Mouse (Mus musculus): ENCODE measurements at regions not wholly inside any gene's neighbourhood (a gene's known extent, or its start where the extent isn't known, plus 50 kb on each side); places are given as distances from the start of the nearest gene placed in this dataset.

GRCm38 (mm10) chr5:64462411-64462810, 306.3 kb downstream of the Tbc1d1 start:
- no peak for DNase-seq (ENCODE audit: inconsistent ontology term)

- DNase-seq (ENCODE audit: inconsistent ontology term): no peak
These were observed 307.5 kb downstream of the Tbc1d1 start for GRCm38 (mm10) chr5:64463570-64463969.

DNA sequence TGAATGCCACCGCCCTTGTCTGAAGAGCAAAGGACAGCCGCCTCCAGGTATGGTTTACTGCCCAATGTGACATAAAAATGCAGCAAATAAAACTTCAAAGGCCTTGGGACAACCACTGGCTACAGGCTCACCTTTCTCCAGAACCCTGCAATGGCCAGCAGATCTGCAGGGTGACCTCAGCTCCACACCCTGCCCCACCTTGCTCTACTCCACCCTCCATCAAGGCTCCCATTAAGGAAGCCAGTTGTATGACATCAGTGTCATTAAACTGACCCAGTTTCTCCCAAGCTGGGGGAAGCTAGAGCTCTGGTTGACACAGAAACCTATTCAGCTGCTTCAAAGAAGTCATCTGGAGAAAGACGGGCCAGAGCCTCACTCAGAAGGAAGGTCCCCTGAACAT, 310.2 kb downstream of the Tbc1d1 start:
- DNase-seq (ENCODE audit: inconsistent ontology term): no peak

DNA sequence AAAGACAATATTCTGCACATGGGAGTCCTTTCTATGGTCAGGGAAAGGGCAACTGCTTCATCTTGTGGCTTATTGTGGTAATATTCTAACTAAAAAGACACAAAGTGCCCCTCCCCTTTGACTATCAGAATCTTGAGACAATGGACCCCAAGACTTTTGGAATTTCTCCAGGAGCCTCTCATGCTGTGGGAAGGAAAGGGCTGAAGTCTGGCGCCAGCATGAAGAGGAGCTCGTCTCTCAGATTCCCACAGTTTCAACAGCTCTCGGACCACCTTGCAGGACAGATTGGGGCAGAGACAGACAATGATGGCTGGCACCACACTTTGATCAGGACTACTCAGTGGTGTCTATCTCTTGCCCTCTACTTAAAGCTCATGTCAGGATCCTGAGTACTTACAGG, 311.8 kb downstream of the Tbc1d1 start:
- DNase-seq (ENCODE audit: inconsistent ontology term): no peak

DNA sequence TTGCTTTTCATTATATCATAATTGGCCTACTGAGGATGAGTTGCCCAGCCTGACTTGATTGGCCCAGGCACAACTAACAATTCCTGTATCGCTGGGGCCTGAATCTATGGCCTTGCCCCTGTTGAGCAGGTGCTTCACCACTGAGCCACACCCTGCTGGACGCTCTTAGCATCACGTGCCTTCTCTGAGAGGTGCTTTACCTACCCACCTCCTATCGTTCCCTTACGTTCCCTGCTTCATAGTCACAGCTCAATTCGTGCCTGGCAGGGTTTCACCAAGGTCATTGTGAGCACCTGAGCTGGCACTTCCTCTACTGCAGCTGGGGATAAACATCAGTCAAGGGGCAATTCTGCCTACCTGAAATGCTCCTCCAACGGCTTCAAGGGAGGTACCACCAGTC, 312.2 kb downstream of the Tbc1d1 start:
- DNase-seq (ENCODE audit: inconsistent ontology term): no peak

DNA sequence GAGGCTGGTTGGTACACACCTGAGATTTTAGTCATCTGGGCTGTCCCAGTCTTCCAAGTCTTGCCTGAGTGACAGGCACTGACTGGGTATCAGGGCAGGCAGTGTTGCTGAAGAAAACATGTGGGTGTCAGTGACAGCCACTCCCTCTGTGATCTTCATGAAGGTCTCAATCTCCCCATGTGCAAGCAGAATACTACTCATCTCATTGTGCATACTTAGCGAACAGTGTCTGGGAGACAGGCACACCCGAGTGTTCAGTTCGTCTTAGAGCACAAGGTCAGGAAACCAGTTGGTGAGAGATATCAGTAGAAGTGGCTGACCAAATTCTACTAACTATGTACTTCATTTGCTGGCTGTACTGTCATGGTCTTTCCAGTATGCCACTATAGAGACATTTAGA, 315.9 kb downstream of the Tbc1d1 start:
- DNase-seq (ENCODE audit: inconsistent ontology term): no peak

GRCm38 (mm10) chr5:64472415-64472814, 316.3 kb downstream of the Tbc1d1 start:
- DNase-seq (ENCODE audit: inconsistent ontology term): no peak

GRCm38 (mm10) chr5:64474868-64475267, 318.8 kb downstream of the Tbc1d1 start:
- no peak for DNase-seq (ENCODE audit: inconsistent ontology term)

GRCm38 (mm10) chr5:64475736-64476519, 319.8 kb downstream of the Tbc1d1 start:
- no peak for DNase-seq (ENCODE audit: inconsistent ontology term)

GRCm38 (mm10) chr5:64476641-64477369, 320.7 kb downstream of the Tbc1d1 start:
- DNase-seq (ENCODE audit: inconsistent ontology term): no peak

DNA sequence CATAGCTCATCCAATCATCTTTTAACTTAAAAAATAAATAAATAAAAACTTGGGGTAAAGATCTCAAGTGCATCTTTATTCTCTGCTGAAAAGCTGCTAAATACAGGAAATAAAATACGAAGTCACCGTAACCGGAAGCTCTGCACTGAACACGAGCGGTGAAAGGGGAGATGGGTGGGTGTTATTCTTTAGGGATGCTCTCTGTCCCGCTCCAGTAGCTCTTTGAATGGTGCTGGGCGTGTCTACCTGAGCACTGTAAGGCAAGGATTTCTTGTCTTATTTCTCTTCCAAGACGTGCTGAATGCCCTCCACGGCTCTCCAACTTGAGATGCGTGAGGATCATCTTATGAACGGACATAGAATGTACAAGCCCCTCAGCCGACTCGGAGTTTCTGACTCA, 322.0 kb downstream of the Tbc1d1 start:
- no peak for DNase-seq (ENCODE audit: inconsistent ontology term)

DNA sequence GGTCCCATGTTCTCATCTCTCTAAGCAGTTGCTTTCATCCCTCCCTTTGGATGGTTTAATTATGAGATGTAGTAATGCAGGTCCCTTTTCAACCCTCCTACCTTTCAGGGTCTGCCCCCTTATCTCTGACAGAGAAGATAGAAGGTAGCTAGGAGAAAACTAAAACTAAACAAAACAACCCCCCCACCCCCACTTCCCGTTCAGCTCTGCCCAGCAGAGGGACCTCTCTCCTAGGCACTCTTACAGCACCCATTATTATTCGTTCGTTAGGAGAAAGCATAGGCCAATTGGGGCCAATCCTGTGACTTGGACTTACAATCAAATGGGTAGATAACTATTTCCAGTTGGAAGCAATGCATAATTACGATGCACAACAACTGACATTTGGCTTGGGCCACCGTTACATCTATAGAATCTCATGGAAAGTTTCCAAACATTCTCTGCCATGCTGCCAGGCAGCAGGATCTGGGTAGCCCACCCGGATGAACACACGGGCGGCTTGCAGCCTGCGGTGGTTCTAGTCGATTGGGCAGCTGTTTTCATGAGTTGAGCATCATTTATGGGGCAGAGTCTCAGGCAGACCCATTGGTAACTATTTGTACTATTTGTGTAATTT, 322.6 kb downstream of the Tbc1d1 start:
- DNase-seq (ENCODE audit: inconsistent ontology term): no peak

DNA sequence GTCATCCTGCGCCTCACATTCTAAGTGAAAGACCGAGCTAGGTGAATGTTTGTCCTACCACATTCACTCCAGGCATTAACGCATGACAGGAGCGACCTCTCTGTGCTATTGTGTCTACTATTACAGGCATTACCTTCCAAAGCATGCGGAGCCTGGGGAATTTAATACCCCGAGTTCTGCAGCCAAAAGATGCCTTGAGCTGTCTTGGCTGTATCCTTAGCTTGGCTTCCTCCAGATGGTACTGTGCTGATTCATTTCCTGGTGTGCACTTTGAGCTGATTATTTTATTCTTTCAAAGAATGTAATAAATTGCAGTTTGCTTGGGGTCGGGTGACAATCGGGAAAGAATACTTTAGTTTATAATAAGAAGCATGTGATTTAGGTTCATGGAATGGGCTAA, 323.2 kb downstream of the Tbc1d1 start:
- peak; percentile 20 for DNase-seq (ENCODE audit: inconsistent ontology term)

DNA sequence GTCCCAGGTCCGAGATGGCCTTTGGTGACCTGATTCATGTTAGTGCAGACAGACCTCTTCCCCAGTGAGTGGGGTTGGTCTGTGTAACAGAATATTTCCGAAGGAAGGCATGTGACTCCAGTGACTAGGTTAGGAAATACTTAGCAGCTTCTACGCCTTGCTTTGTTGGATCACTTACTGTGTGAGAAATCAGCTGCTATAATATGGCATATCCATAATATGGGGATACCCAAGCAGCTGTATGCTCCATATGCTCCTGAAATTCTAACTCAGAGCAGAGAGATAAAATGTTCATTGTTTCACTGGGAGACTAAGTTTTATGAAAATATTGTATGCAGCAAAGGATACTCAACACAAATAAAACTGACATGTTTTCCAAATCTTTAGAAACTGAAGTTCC, 318.1 kb upstream of the Klf3 start:
- DNase-seq (ENCODE audit: inconsistent ontology term): no peak

DNA sequence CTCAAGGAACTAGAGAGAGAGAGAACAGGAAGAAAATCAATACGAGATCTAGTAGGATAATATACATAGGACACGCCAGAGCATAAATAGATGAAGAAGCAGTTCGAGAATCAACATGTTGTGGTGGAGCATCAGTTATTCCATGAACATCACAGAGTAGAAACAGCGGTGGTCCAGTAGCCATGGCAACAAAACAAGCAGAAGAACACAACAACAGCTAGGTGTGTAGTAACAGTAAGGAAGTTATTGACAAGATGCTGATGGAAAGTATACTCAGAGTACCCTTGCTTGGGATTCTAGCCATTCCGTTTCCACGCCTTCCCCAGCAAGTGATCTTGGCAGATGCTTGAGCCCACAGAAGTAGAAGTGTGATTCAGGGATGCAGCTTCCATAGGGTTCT, 317.3 kb upstream of the Klf3 start:
- no peak for DNase-seq (ENCODE audit: inconsistent ontology term)

DNA sequence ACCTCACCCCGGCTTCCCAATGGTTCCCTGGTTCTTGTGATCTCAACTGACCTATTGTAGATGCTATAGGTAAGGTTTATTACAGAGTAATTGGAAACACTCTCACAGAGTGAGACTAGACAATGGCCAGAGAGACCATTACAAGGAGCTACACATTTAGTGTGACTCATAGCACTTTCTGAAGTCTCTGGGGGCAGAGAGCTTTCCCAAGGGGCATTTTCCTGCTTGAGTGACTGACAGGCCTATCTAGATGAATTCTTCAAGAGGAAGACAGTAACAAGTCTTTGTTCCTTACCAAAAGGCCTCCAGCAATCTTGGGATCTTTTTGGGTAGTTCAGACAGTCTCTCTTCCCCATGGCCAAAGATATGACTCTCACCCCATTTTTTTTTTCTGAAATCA, 316.4 kb upstream of the Klf3 start:
- DNase-seq (ENCODE audit: inconsistent ontology term): no peak

- no peak for DNase-seq (ENCODE audit: inconsistent ontology term)
These were observed 315.3 kb upstream of the Klf3 start for GRCm38 (mm10) chr5:64487698-64488398.

DNA sequence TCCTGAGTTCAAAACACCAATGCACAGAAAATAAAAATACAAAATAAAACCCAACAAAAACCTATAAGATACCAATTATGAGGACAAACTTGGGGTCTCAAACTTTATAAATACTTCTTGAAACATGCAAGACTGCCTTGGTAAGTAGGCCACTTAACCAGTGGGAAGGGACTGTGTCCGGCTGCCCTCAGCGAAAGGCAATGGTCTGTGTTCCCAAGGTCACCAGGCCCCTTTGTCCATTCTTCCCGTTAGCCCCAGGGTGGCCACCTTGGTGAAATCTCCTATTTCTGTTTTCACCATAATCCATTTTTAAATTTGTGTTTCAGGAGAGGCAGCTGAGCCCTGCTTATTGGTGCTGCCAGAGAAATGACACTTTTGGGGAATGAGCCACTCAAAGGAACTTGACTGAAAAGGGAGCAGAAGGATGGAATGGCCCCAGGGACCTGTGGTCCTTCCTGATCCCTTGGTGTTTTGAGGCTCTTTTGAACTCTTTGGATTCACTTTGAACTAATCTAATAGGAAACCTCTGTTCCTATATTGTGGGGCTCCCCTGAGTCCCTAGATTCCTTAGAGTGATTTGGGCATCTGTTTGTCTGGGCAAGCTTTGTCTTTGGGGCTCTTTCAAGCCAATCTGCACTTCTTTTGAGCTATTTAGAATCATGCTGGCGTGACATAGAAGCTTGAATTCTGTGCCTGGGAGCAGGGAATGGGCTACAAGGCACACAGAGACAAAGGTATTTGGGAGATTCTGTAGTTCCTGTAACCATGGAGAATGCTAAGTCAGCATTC, 313.3 kb upstream of the Klf3 start:
- no peak for DNase-seq (ENCODE audit: inconsistent ontology term)

DNA sequence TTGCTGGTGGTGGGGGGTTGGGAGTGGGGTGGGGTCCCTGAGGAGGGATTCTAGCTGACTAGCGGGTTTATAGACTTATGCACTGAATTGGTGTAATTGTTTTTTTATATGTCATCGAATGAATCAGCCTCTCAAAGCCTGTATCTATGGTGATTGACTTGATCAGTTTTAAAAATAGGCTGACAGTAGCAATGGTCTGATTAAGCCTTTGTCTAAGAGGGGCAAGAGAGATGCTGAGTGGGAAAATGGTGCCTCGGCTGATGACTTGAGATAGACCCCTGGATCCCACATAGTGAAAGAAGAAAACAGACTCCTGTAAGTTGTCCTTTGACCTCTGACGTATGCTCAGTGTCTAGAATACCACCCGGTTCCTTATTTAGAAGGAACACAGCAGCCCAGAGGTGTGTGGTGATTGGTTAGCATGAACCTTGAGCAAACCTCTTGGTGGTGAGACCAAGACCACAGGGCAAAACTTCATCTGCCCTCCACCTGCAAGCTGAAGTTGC, 312.7 kb upstream of the Klf3 start:
- DNase-seq (ENCODE audit: inconsistent ontology term): no peak

GRCm38 (mm10) chr5:64494429-64494828, 308.8 kb upstream of the Klf3 start:
- DNase-seq (ENCODE audit: inconsistent ontology term): no peak

GRCm38 (mm10) chr5:64496853-64497252, 306.3 kb upstream of the Klf3 start:
- no peak for DNase-seq (ENCODE audit: inconsistent ontology term)

All from Muller cell, postnatal 12 days (primary cell).